Mouse (Mus musculus) ES-Bruce4 (cell line): ENCODE results near the gene Ntm.

Experiments used
- CTCF ChIP-seq: IDR thresholded peaks from one replicate; pipeline ENCODE4 v1.8.1; 2011; ENCODE audit warnings: low read depth, low read length
- EP300 ChIP-seq: IDR thresholded peaks from 2 replicates; pipeline ENCODE4 v1.6.1; 2011; ENCODE audit warnings: low read depth, low read length; ENCODE audit not compliant: insufficient read depth
- POLR2A ChIP-seq: IDR thresholded peaks from one replicate; pipeline ENCODE4 v1.8.1; 2011; ENCODE audit warnings: low read length; ENCODE audit not compliant: insufficient read depth

- no peak for TF ChIP-seq CTCF
- TF ChIP-seq EP300: no peak
- TF ChIP-seq POLR2A: no peak
Measured at GRCm38 (mm10) chr9:29881614-29882013, 81.3 kb downstream of the Ntm start.
